Mouse (Mus musculus) T-cell, adult 2 months (primary cell): ENCODE data around the gene Dhx57.
A peak's percentile ranks its signal among the peaks of the same experiment; 100 is the strongest.
"Not testable (repeated sequence)": the region's sequence is repeated elsewhere in the genome, so short reads cannot be mapped to it uniquely, and the experiment has no call there.

Source experiments
- DNase-seq: peaks from one replicate; pipeline ENCODE4 v3.0.0; 2022; ENCODE audit warnings: low spot score

Gene Dhx57

DNA sequence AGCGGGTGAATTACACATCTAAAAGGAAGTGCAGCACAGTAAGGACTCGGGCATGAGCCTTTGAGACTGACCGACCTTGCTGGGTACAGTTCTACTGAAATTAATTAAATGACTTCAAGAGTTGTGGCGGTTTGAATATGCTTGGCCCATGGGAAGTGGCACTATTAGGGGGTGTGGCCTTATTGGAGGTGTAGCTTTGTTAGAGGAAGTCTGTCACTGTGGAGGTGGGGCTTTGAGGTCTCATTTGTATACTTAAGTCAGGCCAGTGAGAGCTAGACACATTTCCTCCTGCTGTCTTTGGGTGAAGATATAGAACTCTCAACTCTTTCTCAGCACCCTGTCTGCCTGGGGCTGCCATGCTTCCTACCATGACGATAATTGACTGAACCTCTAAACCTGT lies 35.9 kb downstream of the Dhx57 start:
- no peak for DNase-seq

DNA sequence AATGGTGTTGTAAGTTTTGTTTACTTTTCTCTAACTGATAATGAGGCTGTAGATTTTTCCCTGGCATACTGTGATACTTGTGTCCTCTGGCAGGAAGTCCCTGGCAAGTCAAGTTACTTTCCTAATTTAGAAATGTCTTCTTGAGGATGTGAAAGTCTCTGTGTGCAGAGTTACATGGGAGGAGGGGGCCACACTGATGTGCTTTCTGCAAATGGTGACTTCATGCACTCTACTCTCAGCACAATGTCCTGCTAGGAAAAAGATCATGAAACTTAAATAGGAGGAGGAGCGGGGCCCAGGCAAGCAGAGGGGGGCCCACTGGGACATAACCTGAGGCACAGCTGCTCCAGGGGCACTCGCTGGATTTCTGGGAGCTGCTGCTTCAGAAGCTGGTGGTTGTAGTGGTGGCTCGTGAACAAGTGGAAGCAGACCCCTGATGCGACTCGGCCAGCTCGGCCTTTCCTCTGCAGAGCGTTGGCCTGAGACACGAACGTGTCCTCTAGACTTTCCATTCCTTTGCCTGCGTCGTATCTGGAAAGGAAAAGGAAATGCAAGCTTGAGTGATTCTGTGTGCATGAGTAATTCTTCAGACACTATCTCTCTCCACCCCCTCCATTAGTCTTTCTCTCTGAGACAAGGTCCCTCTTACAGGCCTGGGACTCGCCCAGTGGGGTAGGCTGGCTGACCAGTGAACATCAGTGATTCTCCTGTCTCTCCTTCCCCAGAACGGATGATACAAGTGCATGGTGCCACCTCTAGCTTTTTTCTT lies 37.3 kb downstream of the Dhx57 start:
- no peak for DNase-seq

DNA sequence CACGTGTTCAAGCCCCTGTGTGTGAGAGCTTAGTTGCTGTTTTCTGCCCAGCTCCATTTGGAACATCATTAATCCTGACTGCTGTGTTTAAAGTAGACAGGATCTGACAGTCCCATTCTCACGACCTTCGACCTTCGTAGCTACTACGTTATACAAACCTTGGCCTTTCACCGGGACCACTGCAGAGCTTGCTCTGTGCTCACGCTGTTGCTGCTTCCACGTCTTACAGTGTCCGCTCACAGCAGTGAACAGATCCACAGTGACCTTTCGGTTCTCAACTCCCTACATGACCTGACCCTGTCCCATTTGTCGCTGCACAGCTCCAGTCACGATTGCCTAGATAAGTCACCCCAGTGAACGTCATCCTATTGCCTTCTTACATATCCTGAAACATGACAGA lies 47.2 kb downstream of the Dhx57 start:
- no peak for DNase-seq

DNA sequence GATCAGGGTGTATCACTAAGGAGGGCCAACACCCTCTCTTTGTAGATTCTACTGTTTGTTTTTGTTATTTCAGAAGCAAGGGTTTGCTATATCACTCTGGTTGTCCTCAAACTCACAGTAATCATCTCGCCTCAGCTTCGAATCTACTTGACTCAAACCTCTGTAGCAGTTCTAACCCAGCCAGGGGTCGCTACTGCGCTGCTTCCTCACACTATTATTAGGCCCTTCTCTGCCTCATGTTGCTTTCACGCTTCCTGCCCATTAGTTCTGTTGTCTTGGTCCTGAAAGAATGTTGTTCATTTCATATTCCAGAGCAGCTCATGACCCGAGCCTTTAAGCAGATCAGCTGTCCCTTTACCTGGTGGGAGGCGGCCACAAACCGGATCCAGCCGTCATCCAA lies 48.7 kb downstream of the Dhx57 start:
- no peak for DNase-seq

DNA sequence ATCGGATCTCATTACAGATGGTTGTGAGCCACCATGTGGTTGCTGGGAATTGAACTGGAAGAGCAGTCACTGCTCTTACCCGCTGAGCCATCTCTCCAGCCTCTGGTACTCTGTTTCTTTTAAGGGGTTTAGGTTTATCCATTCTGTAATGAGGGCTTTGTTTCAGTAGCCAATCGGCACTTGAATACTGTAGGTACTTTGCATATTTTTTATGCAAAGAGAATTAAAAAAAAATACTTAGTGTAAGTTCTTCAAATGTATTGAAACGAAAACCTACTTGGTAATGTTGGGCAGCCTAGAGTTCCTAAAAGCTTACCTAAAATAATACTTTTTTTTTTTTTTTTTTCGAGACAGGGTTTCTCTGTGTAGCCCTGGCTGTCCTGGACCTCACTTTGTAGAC lies 52.8 kb downstream of the Dhx57 start:
- DNase-seq: no peak

DNA sequence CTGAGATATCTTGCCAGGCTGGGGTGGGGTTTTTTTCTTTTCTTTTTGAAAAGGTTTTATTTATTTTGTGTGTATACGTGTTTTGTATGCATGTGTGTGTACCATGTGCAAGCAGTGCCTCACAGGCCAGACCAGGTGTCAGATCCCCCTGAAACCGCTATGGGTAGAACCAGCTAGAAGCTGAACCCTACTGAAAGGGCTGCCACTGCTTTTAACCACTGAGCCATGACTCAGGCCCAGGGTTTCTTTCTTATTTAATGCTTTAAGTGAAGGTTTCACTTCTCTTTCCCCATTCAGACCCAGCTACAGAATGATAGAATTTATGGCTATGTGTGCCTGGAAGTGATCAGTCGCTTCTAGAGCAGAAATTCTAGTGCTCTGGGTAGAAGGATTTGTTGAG lies 53.5 kb downstream of the Dhx57 start:
- no peak for DNase-seq

DNA sequence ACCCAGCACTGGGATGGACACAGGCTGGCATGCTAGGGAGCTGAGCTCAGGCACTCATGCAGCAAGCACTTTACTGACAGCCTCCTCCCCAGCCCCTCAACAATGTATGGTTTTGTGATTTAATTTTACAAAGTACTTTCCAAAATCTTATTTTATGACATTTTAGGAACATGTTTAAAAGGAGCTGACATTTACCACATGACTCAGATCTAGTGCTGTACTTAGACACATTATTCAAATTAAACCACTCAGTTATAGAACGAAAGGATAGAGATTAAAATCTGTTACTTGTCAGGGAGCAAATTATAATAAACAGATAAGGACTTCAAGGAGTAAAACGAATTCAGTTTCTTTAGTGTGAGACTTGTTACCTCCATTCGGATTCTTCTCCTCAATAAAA lies 54.8 kb downstream of the Dhx57 start:
- DNase-seq: no peak

DNA sequence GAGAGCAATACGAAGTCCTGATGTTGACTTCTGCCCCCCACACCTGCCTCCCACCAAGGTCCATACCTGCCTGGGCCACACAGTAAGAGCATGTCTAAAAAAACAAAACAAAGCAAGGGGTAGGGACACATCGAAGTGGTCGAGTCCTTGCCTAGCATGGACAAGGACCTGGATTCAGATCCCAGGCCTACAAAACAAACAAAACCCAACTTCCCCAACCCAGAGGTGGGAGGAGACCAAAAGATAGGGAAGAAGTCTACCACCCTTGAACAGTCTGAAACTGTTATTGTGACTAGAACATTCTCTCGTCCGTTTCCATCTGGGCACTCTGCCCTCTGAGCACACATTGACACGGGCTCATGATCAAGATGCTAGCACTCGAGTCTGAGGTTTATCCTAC lies 55.9 kb downstream of the Dhx57 start:
- no peak for DNase-seq

DNA sequence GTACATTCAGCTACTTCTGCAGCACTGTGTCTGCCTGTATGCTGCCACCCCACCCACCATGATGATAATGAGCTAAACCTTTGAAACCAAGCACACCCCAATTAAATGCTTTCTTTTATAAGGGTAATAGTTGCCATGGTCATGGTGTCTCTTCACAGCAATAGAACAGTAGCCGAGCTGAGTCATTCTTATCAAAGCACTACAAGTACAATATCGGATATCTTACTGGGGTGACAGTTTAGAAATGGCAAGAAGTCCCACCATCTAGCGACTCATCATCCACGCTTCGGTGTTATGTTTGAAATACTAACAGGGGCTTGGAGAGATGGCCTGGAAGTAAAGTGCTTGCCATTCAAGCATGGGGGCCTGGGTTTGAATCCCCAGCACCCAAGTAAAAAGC lies 56.4 kb downstream of the Dhx57 start:
- no peak for DNase-seq

DNA sequence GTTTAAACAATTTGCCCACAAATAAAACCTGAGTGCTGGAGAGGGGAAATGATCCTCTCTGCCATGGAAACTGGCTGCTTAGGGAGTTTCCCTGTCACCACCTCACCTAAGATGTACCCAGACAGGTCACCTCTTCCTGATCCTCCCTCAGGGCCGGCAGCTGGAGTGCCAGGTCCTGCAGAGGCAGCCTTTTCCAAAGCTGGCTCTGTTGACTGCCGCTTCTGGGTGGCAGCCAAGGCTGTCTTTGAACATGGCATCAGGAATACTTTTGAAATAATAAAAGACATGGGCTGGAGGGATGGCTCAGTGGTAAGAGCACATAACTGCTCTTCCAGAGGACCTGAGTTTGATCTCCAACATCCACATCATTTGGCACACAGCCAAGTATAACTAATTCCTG lies 60.9 kb downstream of the Dhx57 start:
- DNase-seq: no peak

DNA sequence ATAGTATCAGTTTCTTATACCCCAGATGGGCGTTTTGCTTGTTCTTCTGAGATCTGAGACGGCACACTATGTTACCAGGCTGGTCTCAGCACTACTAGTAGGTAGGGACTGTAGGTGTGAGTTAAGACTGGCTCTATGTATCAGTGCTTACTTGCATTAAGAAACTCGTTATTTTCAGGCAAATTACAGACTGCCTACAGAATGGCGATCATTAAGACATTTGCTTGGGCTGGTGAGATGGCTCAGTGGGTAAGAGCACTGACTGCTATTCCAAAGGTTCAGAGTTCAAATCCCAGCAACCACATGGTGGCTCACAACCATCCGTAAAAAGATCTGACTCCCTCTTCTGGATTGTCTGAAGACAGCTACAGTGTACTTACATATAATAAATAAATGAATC lies 65.1 kb downstream of the Dhx57 start:
- not testable (repeated sequence) for DNase-seq

DNA sequence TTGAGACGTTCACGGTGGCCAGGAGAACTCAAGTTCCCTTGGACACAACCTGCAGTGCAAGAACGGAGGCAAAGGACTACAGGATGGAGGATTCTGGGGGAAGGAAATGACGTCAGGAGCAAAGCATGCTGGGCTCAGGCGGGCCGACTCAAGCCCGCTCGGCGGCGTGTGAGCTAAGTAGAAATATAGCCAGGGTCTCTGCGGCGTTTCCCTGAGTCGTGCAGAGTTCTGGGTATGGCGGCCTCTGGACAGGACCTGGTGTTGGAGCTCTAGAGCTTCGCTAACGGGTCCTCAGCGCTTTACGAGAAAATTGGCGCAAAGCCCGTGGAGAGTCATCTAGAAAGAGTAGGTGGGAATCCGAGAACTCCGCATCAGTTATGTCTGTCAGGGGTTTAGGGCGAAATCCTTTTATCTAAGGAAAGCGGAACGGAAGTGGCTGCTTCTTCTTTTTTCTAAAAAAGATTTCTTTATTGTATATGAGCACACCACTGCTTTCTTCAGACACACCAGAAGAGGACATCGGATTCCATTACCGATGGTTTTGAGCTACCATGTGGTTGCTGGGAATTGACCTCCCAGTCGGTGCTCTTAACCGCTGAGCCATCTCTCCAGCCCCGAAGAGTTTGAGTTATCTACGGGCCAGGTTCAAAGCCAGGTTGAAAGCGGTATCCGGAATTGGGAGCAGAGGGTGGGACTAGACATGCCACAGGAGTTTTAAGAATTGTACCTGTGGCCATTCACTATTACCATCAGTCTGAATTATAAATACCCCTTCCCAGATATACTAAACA lies 65.8 kb downstream of the Dhx57 start, which contains the start of gene Gemin6:
Gemin6 (plus strand) TSS at position 116 of the 791 bp plus-strand sequence.
- DNase-seq: peak; percentile 85

DNA sequence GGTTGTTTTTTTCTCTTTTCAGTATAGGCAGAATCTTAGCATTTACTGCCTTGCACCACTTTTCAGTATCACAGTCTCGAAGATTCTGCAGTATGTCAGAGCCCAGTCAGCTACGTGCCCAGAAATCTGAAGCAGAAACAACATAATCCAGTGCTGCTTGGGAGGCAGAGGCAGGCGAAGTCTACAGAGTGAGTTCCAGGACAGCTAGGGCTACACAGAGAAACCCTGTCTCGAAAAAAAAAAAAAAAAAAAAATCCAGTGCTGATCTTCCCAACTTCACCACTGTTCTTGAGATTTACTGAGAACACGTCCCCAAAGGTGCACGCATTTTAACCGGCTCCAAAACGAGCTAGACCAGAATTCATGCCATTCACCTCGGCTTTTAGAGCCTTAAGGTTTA lies 66.4 kb downstream of the Dhx57 start:
- no peak for DNase-seq

DNA sequence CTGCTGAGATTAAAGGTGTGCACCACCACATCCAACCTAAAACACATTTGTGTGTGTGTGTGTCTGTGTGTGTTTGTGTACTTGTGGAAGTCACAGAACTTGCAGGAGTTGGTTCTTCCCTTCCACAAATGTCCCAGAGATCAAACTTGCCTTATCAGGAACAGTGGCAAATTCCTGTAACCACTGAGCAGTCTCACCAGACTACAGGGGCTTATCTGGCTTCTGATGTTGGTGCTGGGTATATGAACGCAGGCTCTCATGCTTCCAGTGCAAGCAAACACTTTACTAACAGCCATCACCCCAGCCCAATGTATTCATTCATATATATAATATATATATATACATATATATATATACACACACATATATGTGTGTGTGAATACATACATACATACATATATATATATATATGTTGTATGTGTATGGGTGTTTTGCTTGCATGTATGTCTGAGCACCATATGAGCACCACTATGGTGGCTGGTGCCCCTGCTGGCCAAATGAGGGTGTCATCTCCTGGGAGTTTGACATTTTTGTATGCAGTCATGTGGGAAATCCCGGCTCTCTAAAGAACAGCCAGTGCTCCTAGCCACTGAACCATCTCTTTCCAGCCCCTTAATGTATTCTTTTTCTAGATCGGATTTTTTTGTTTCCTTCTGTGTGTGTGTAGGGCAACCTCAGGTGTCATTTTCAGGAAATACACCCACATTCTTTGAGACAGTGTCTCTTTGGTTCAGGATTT lies 68.2 kb downstream of the Dhx57 start:
- DNase-seq: peak; percentile 43

DNA sequence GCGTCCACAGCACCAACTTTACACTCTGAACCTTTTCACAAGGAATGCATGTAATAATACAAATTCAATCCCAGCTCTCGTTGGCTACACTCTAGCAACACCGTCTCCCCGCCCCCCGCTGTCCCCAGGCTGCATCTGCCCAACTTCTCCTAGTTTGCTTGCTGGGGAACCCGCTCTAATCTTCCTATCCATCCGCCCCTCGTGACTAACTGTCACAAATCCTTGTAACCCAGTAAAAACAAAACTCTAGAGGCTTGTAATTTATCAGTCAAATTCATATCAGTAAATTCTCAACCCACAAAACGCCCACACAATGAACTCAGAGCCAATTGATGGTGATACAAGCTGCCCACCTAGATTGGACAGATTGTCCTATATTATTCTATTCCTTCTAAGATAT lies 69.1 kb downstream of the Dhx57 start:
- no peak for DNase-seq

DNA sequence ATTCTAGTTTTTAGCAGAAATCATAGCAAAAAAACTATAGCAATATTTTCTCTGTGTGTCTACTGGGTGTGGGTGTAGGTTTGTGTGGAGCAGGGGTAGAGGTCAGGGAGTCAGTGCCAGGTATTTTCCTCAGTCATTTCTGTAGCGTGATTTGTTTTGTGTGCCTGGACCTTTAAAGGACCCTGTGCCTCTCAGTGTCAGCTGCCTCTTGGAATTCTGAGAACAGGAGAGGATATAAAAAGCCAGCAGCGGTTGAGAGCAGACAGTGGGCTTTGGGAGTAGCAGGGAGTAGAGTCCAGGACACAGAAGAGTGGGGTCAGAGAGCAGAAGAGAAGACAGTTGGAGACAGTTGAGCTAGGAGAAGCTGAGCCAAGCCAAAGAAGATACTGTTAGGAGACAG lies 70.1 kb downstream of the Dhx57 start:
- DNase-seq: no peak

DNA sequence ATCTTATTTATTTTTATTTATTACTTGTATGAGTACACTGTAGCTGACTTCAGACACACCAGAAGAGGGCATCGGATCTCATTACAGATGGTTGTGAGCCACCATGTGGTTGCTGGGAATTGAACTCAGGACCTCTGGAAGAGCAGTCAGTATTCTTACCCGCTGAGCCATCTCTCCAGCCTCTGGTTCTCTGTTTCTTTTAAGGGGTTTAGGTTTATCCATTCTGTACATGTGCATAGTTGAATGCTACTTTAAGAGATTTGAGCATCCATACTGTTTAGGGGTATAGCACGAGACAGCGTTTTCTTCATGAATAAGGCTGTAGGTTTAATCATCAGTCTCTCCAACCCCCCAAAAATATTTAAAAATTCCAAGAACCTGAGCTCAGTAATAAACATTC lies 76.3 kb downstream of the Dhx57 start:
- not testable (repeated sequence) for DNase-seq

DNA sequence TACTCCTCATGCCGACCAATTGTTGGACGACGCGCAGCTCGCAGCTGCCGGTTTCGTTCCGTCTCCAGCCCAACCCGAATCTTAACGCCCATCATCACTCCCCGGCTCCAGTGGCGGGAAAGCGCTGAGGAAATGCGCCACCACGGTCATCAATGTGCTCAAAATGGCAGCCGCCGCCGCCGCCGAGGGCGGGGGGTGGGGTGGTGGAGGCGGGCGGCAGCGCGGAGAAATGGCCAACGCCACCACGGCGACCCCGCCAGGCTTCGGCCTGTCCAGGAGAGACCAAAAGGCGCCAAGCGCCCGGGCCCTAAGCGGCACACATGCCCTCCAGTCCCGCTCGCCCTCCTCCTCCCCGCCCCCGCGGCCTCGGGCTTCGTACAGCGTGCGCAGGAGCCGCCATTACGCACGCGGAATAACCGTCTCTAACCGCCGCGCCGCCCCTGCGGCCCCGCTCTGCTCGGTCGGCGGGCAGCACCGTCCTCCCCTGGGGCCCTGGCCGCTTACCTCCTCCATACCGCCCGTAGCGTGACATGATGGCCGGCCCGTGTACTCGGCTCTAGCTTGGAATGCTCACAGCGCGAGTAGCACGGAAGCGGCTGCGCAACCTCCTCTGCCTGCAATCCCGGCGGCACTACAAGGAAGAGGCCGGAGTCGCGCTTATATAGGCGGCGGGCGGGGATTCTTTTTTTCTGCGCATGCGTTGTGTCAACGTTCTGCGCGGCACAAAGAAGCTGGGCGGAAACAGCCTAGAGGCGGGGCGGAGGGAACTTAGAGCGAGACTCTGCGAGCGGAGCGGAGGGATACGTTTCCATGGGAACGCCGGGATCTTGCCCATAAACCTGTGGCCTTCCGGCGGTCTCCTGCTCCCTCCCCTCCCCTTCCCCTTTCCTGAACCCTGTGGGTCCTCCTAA lies 83.3 kb downstream of the Dhx57 start, which contains the start of the genes Srsf7 and Ttc39d:
Srsf7 (minus strand) TSS at position 637 of the 911 bp plus-strand sequence.
Ttc39d (plus strand) TSS at position 790 of the 911 bp plus-strand sequence.
- DNase-seq: peak; percentile 98

DNA sequence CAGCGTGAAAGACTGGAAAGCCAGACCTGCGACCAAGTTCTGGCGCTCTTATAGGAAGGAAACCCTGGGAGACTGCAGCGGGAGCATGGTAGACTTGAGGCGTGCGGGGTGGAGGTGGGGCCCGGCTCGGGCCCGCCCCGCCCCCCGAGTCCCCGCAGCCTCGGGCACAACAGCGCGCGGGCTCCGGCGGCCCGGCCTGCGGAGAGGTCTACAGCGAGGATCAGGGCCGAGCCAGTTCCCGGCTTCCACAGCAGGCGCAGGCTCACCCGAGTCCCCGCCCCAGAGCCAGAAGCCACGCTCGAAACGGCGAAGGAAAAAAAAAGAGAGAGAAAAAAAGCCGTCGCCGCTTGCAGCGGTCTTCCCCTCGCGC lies 84.0 kb downstream of the Dhx57 start:
- no peak for DNase-seq

DNA sequence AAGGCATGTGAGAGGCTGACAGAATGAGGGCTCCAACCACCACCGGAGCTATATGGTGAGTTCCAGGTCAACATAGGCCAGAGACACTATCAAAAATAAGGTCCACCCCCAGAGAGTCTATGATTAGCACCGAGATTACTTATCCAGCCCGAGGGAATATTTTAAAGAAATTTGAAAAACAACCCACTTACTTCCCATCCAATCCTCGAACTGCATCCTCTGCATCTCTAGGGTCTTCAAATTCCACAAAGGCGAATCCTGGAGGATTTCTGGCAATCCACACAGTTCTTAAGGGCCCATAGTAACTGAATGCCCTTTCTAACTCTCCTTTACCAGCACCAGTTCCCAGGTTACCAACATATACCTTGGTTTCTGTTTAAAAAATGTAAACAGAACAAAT lies 84.6 kb downstream of the Dhx57 start:
- DNase-seq: no peak

DNA sequence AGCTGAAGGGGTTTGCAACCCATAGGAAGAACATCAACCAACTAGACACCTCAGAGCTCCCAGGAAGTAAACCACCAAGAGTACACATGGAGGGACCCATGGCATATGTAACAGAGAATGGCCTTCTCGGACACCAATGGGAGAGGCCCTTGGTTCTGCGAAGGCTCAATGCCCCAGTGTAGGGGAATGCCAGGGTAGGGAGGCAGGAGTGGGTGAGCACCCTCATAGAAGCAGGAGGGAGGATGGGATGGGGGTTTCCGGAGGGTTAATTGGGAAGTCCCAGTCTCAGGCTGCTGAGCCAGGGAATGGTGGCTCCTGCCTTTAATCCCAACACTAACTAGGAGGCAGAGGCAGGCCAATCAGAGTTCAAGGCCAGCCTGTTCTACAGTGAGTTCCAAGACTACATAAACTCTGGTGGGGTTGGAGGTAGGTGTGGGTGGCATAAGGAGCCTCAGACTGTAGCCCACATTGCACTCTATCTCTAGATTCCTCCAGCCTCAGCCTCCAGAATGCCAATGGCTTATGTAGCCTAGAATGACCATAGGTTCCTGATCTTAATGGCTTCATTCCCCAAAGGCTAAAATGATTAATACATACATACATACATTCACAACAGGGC lies 91.0 kb downstream of the Dhx57 start:
- no peak for DNase-seq
